Mouse (Mus musculus) lung, adult 2 months (tissue): ENCODE measurements at regions not wholly inside any gene's neighbourhood (a gene's known extent, or its start where the extent isn't known, plus 50 kb on each side); places are given as distances from the start of the nearest gene placed in this dataset.

Experiments used
- CTCF ChIP-seq: fragments of 200-500 bp; IDR thresholded peaks from 2 replicates; pipeline ENCODE4 v1.5.1; 2011; ENCODE audit warnings: mild to moderate bottlenecking, low read length, control low read depth; ENCODE audit not compliant: insufficient read depth
- POLR2A ChIP-seq: fragments of 200-500 bp; IDR thresholded peaks from 2 replicates; pipeline ENCODE4 v1.6.1; 2011; ENCODE audit warnings: low read depth, mild to moderate bottlenecking, control low read depth, low read length, borderline replicate concordance; ENCODE audit errors: extremely low read depth

DNA sequence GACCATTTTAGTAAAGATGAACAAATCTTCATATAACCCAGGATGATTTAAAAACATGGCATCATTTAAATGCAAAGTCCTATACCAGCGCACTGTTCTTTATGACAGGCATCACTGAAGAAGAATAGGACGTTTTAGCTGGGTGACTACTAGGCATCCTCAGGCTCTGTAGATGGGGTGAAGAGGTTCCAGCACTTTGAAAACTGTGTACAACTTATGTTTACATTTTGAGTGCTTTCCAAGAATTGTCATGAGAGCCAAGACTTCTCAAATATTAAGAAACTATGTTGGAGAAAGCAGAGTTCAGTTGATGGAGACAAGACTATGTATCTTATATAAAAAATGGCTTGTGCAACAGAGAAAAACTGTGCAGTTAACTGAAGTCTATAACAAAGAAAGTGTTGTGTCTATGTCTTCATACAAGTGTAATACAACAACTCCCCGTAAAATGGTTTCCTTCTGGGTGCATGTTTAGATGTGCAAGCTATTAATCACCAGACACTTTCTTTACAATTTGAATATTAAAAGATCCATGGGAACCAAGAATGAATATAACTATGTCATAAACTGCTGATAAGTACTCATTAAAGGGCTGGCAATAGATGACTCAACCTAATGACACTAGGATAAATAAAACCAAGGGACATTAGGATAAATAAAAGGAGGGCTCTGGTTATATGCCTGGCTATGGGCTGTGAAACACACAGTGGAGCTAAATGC is 158.5 kb upstream of the Itga4 start:
- TF ChIP-seq POLR2A (no peak), CTCF (no peak)
